Mouse (Mus musculus) heart, embryonic 13.5 days (tissue): ENCODE measurements around the gene Prpsap1. TPM values are rescaled to one million over a fixed set of nuclear protein-coding genes. Genes with fewer than 3 reads are reported as not detected.
A peak's percentile ranks its signal among the peaks of the same experiment; 100 is the strongest.

Experiments used
- ATAC-seq: fragments of 200-750 bp; cut with Nextera tagmentation; 2 replicates; pipeline ENCODE4 v1.8.0; 2017; ENCODE audit warnings: moderate TSS enrichment; ENCODE audit not compliant: insufficient number of reproducible peaks, low FRiP score, low TSS enrichment; ENCODE audit errors: extremely low read depth
- H3K27ac ChIP-seq: fragments of 300-500 bp; sonication (generic); replicated peaks from 2 replicates; pipeline ENCODE4 v1.5.1; 2015; ENCODE audit warnings: moderate library complexity, mild to moderate bottlenecking, inconsistent platforms
- H3K27me3 ChIP-seq: fragments of 300-500 bp; sonication (generic); replicated peaks from 2 replicates; pipeline ENCODE4 v1.6.1; 2015; ENCODE audit warnings: mild to moderate bottlenecking, inconsistent platforms
- H3K36me3 ChIP-seq: fragments of 300-500 bp; sonication (generic); 2 replicates; pipeline ENCODE4 v1.6.1; 2015; ENCODE audit warnings: mild to moderate bottlenecking, inconsistent platforms
- H3K4me1 ChIP-seq: fragments of 300-500 bp; sonication (generic); 2 replicates; pipeline ENCODE4 v1.6.1; 2015; ENCODE audit warnings: inconsistent platforms
- H3K4me2 ChIP-seq: fragments of 300-500 bp; sonication (generic); 2 replicates; pipeline ENCODE4 v1.6.1; 2015; ENCODE audit warnings: inconsistent platforms, mild to moderate bottlenecking, moderate library complexity
- H3K4me3 ChIP-seq: fragments of 300-500 bp; sonication (generic); 2 replicates; pipeline ENCODE4 v1.5.1; 2015; ENCODE audit warnings: moderate library complexity, mild to moderate bottlenecking, inconsistent platforms
- H3K9ac ChIP-seq: fragments of 300-500 bp; sonication (generic); 2 replicates; pipeline ENCODE4 v1.6.1; 2015; ENCODE audit warnings: inconsistent platforms, mild to moderate bottlenecking, moderate library complexity
- H3K9me3 ChIP-seq: fragments of 300-500 bp; sonication (generic); 2 replicates; pipeline ENCODE4 v1.6.1; 2016; ENCODE audit warnings: inconsistent platforms
- WGBS: fragments of 180-500 bp; shearing (Covaris S2); methylation state at CpG from one replicate; pipeline ENCODE4 v1.1.7; 2015; ENCODE audit warnings: mixed read lengths; 5-methylcytosine and 5-hydroxymethylcytosine counted together
- polyA plus RNA-seq: library from polyadenylated mRNA; unstranded; fragments of >200 nt; fragmentation: Nextera tagmentation; extraction: Ambion mirVana; gene quantifications from 2 replicates; pipeline ENCODE4 v1.2.1, GENCODE M21; 2015

Prpsap1 gene
- polyA plus RNA-seq, 1 experiment from 2014 or later: 90.2 TPM

GRCm38 (mm10) chr11:116531371-116532191 lies 37.6 kb upstream of the Prpsap1 start:
- H3K36me3 ChIP-seq: no peaks in the 10 kb centered on the region
- peak overlapping the region; percentile 59 for H3K4me3 ChIP-seq
- H3K4me2 ChIP-seq: peak overlapping the region; percentile 100
- WGBS: 2% methylated on average over 48 of the region's 48 CpGs
- H3K27me3 ChIP-seq: peaks cover 78% of the 10 kb centered on the region
- no peak for ATAC-seq
- H3K9ac ChIP-seq: peak overlapping the region; percentile 80
- no peaks in the 10 kb centered on the region for H3K9me3 ChIP-seq
- H3K27ac ChIP-seq: no peak overlapping the region
- peaks cover 46% of the 10 kb centered on the region for H3K4me1 ChIP-seq

GRCm38 (mm10) chr11:116530187-116531147 lies 36.5 kb upstream of the Prpsap1 start, which contains the start of gene Sphk1:
TSS of gene Sphk1 (plus strand) at chr11:116530925.
- WGBS: 35% methylated on average over 11 of the region's 11 CpGs
- ATAC-seq: no peak
- Histone ChIP-seq H3K4me1 (peaks cover 42% of the 10 kb centered on the region), H3K36me3 (no peaks in the 10 kb centered on the region), H3K9ac (peak within 1 kb of the TSS; percentile 80), H3K27ac (peak within 1 kb of the TSS; percentile 5), H3K9me3 (no peaks in the 10 kb centered on the region), H3K27me3 (peaks cover 72% of the 10 kb centered on the region), H3K4me3 (peak within 1 kb of the TSS; percentile 59), H3K4me2 (peak within 1 kb of the TSS; percentile 100)

- no peak for ATAC-seq
- no peak overlapping the region for H3K4me2 ChIP-seq
- H3K9me3 ChIP-seq: no peaks in the 10 kb centered on the region
- WGBS: 79% methylated on average over 8 of the region's 8 CpGs
- H3K4me1 ChIP-seq: peaks cover 47% of the 10 kb centered on the region
- peaks cover 58% of the 10 kb centered on the region for H3K27me3 ChIP-seq
- no peak overlapping the region for H3K27ac ChIP-seq
- H3K36me3 ChIP-seq: no peaks in the 10 kb centered on the region
- no peak overlapping the region for H3K9ac ChIP-seq
- no peak overlapping the region for H3K4me3 ChIP-seq
Observed at GRCm38 (mm10) chr11:116528636-116529320, 34.8 kb upstream of the Prpsap1 start.

- H3K9ac ChIP-seq: peak overlapping the region; percentile 48; the same call in 1 of the 2 replicates
- H3K27me3 ChIP-seq: peaks cover 12% of the 10 kb centered on the region
- no peak overlapping the region for H3K4me3 ChIP-seq
- peak overlapping the region; percentile 36 for H3K4me2 ChIP-seq
- H3K4me1 ChIP-seq: peaks cover 30% of the 10 kb centered on the region
- WGBS: 47% methylated on average over 5 of the region's 5 CpGs
- H3K36me3 ChIP-seq: no peaks in the 10 kb centered on the region
- peak overlapping the region; percentile 86 for H3K27ac ChIP-seq
- ATAC-seq: peak; percentile 52; the same call in 1 of the 2 replicates
- H3K9me3 ChIP-seq: no peaks in the 10 kb centered on the region
Observed at GRCm38 (mm10) chr11:116523699-116524189, 29.7 kb upstream of the Prpsap1 start.

- peak overlapping the region; percentile 86 for H3K27ac ChIP-seq
- H3K27me3 ChIP-seq: peaks cover 11% of the 10 kb centered on the region
- H3K36me3 ChIP-seq: no peaks in the 10 kb centered on the region
- peak overlapping the region; percentile 36 for H3K4me2 ChIP-seq
- H3K4me3 ChIP-seq: no peak overlapping the region
- no peak for ATAC-seq
- H3K9me3 ChIP-seq: no peaks in the 10 kb centered on the region
- 36% methylated on average over 16 of the region's 16 CpGs for WGBS
- H3K9ac ChIP-seq: peak overlapping the region; percentile 68
- H3K4me1 ChIP-seq: peaks cover 35% of the 10 kb centered on the region
Observed at GRCm38 (mm10) chr11:116522886-116523698, 29.1 kb upstream of the Prpsap1 start.

- Histone ChIP-seq H3K9ac (no peak overlapping the region), H3K27me3 (peaks cover 3% of the 10 kb centered on the region), H3K36me3 (no peaks in the 10 kb centered on the region), H3K4me1 (peaks cover 37% of the 10 kb centered on the region), H3K4me3 (no peak overlapping the region), H3K4me2 (no peak overlapping the region), H3K9me3 (no peaks in the 10 kb centered on the region), H3K27ac (0 out of 2 replicates have a peak overlapping the region, but pooled peaks have one; percentile 12)
- no peak for ATAC-seq
- WGBS: 89% methylated on average over 3 of the region's 3 CpGs
Observed at GRCm38 (mm10) chr11:116522046-116522445, 28.0 kb upstream of the Prpsap1 start.

GRCm38 (mm10) chr11:116521143-116521542 lies 27.1 kb upstream of the Prpsap1 start:
- Histone ChIP-seq H3K9me3 (no peaks in the 10 kb centered on the region), H3K27ac (no peak overlapping the region), H3K36me3 (no peaks in the 10 kb centered on the region), H3K4me1 (peaks cover 37% of the 10 kb centered on the region), H3K4me2 (no peak overlapping the region), H3K9ac (no peak overlapping the region), H3K27me3 (no peaks in the 10 kb centered on the region), H3K4me3 (no peak overlapping the region)
- WGBS: 53% methylated on average over 3 of the region's 3 CpGs
- no peak for ATAC-seq

GRCm38 (mm10) chr11:116518482-116518881 lies 24.5 kb upstream of the Prpsap1 start:
- ATAC-seq: no peak
- H3K27me3 ChIP-seq: peaks cover 17% of the 10 kb centered on the region
- H3K4me3 ChIP-seq: no peak overlapping the region
- no peaks in the 10 kb centered on the region for H3K36me3 ChIP-seq
- WGBS: 59% methylated on average over 8 of the region's 8 CpGs
- no peak overlapping the region for H3K9ac ChIP-seq
- H3K4me2 ChIP-seq: no peak overlapping the region
- H3K9me3 ChIP-seq: no peaks in the 10 kb centered on the region
- H3K27ac ChIP-seq: no peak overlapping the region; the same call in 1 of the 2 replicates
- H3K4me1 ChIP-seq: peaks cover 26% of the 10 kb centered on the region

- Histone ChIP-seq H3K36me3 (no peaks in the 10 kb centered on the region), H3K9me3 (no peaks in the 10 kb centered on the region), H3K9ac (no peak overlapping the region), H3K4me2 (peak overlapping the region; percentile 31), H3K4me1 (peaks cover 8% of the 10 kb centered on the region; the same call in 1 of the 2 replicates), H3K4me3 (no peak overlapping the region), H3K27me3 (peaks cover 22% of the 10 kb centered on the region), H3K27ac (no peak overlapping the region)
- 20% methylated on average over 24 of the region's 24 CpGs for WGBS
- ATAC-seq: no peak
Observed at GRCm38 (mm10) chr11:116515330-116516020, 21.5 kb upstream of the Prpsap1 start.
